Mouse (Mus musculus): ENCODE data around the gene Srl. TPM values are rescaled to one million over a fixed set of nuclear protein-coding genes. Genes with fewer than 3 reads are reported as not detected.

Srl gene
- total and polyA plus RNA-seq, 3 experiments: 14.6 to 15.3 TPM; not detected in 1

DNA sequence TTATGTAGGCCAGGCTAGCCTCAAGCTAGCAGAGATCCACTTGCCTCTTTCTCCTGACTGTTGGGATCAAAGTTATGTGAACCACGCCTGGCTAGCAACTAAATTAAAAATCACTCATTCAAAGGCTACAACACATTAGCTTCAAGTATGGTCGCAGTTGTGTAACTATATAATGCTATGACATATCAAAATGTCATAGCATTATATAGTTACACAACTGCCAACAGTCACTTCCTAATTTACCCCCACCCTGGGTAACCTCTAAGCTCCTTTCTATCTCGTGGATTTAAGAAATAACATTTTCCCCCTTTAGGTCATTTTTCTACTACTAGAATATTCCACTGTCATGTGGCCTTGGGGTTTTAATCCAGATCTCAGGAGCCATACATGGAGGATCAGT is 83.7 kb downstream of the Srl start:
- no peak overlapping the region for H3K9ac ChIP-seq (ENCODE audit: control insufficient read depth, low read depth, low read length, poor library complexity, severe bottlenecking)
- peaks cover 2% of the 10 kb centered on the region in 2 experiments; a peak in 3 of 4 replicates for H3K27me3 ChIP-seq (ENCODE audit: control insufficient read depth in 1 of 2, insufficient read depth in 2 of 2, low read length in 2 of 2)
- no peaks in the 10 kb centered on the region for H3K9me3 ChIP-seq (replicated peaks; ENCODE audit: insufficient read depth, low read length)
- no peak overlapping the region for H3K4me3 ChIP-seq (ENCODE audit: control insufficient read depth in 1 of 2, insufficient read depth in 1 of 2, low read depth in 2 of 2, low read length in 2 of 2)
- no peaks in the 10 kb centered on the region for H3K79me2 ChIP-seq (ENCODE audit: control insufficient read depth, insufficient read depth, low read length, poor library complexity)
- TF ChIP-seq CHD1 (IDR thresholded peaks at IDR 0.05; ENCODE audit: low read depth, low read length): no peak
- TF ChIP-seq MAX (IDR thresholded peaks at IDR 0.05; ENCODE audit: low read length): no peak
- TF ChIP-seq RCOR1 (IDR thresholded peaks at IDR 0.05; ENCODE audit: low read depth, low read length): no peak
- TF ChIP-seq MYC (IDR thresholded peaks at IDR 0.05; ENCODE audit: low read depth, low read length): no peak
- TF ChIP-seq MXI1 (IDR thresholded peaks at IDR 0.05; ENCODE audit: low read depth, low read length): no peak
- no peak for TF ChIP-seq HCFC1 (IDR thresholded peaks at IDR 0.05; ENCODE audit: low read depth, low read length)
- no peak for TF ChIP-seq ZMIZ1 (IDR thresholded peaks at IDR 0.05; ENCODE audit: low read depth, low read length)
- no peak for TF ChIP-seq MAFK (IDR thresholded peaks at IDR 0.05; ENCODE audit: borderline replicate concordance, low read depth, low read length)
- peaks cover 0 to 17% of the 10 kb centered on the region in 2 experiments; a peak in 1 of 4 replicates for H3K4me1 ChIP-seq (ENCODE audit: control insufficient read depth in 1 of 2, insufficient read depth in 2 of 2, low read length in 2 of 2)
- H3K36me3 ChIP-seq (ENCODE audit: control insufficient read depth in 1 of 2, insufficient read depth in 2 of 2, low read length in 2 of 2): peaks cover 0 to 8% of the 10 kb centered on the region in 2 experiments; a peak in 2 of 4 replicates
- H3K27ac ChIP-seq (ENCODE audit: control insufficient read depth, low read depth, low read length): no peak overlapping the region
- no peak for DNase-seq (ENCODE audit: low read depth, low spot score)

- TF ChIP-seq POLR2AphosphoS2 (IDR thresholded peaks at IDR 0.05; ENCODE audit: low read length) (no peak), TBP (IDR thresholded peaks at IDR 0.05; ENCODE audit: low read depth, low read length) (no peak), ZC3H11A (IDR thresholded peaks at IDR 0.05; ENCODE audit: low read depth, low read length) (no peak), ZMIZ1 (IDR thresholded peaks at IDR 0.05; ENCODE audit: low read depth, low read length) (no peak)
- Histone ChIP-seq H3K36me3 (ENCODE audit: control insufficient read depth in 1 of 2, insufficient read depth in 2 of 2, low read length in 2 of 2) (peaks cover 0 to 8% of the 10 kb centered on the region in 2 experiments; a peak in 2 of 4 replicates), H3K4me3 (ENCODE audit: control insufficient read depth in 1 of 2, insufficient read depth in 1 of 2, low read depth in 2 of 2, low read length in 2 of 2) (no peak overlapping the region), H3K9ac (ENCODE audit: control insufficient read depth, low read depth, low read length, poor library complexity, severe bottlenecking) (no peak overlapping the region), H3K9me3 (replicated peaks; ENCODE audit: insufficient read depth, low read length) (no peaks in the 10 kb centered on the region), H3K27me3 (ENCODE audit: control insufficient read depth in 1 of 2, insufficient read depth in 2 of 2, low read length in 2 of 2) (peaks cover 2 to 8% of the 10 kb centered on the region in 2 experiments; a peak in 3 of 4 replicates), H3K79me2 (ENCODE audit: control insufficient read depth, insufficient read depth, low read length, poor library complexity) (no peaks in the 10 kb centered on the region), H3K4me1 (ENCODE audit: control insufficient read depth in 1 of 2, insufficient read depth in 2 of 2, low read length in 2 of 2) (peaks cover 0 to 17% of the 10 kb centered on the region in 2 experiments; a peak in 1 of 4 replicates), H3K27ac (ENCODE audit: control insufficient read depth, low read depth, low read length) (no peak overlapping the region)
- no peak for DNase-seq (ENCODE audit: low read depth, low spot score)
Observed at GRCm38 (mm10) chr16:4456391-4456790, 85.2 kb downstream of the Srl start.

- Histone ChIP-seq H3K27ac (ENCODE audit: control insufficient read depth, low read depth, low read length) (no peak overlapping the region), H3K4me3 (ENCODE audit: control insufficient read depth in 1 of 2, insufficient read depth in 1 of 2, low read depth in 2 of 2, low read length in 2 of 2) (no peak overlapping the region), H3K9me3 (replicated peaks; ENCODE audit: insufficient read depth, low read length) (no peaks in the 10 kb centered on the region), H3K9ac (ENCODE audit: control insufficient read depth, low read depth, low read length, poor library complexity, severe bottlenecking) (no peak overlapping the region), H3K27me3 (ENCODE audit: control insufficient read depth in 1 of 2, insufficient read depth in 2 of 2, low read length in 2 of 2) (peaks cover 0 to 8% of the 10 kb centered on the region in 2 experiments; a peak in 3 of 4 replicates), H3K4me1 (ENCODE audit: control insufficient read depth in 1 of 2, insufficient read depth in 2 of 2, low read length in 2 of 2) (peaks cover 0 to 17% of the 10 kb centered on the region in 2 experiments; a peak in 1 of 4 replicates), H3K36me3 (ENCODE audit: control insufficient read depth in 1 of 2, insufficient read depth in 2 of 2, low read length in 2 of 2) (peaks cover 0 to 8% of the 10 kb centered on the region in 2 experiments; a peak in 2 of 4 replicates), H3K79me2 (ENCODE audit: control insufficient read depth, insufficient read depth, low read length, poor library complexity) (no peaks in the 10 kb centered on the region)
- DNase-seq (ENCODE audit: low read depth, low spot score): peak; percentile 59
- TF ChIP-seq MYB (IDR thresholded peaks at IDR 0.05; ENCODE audit: low read depth, low read length) (no peak), GATA1 (IDR thresholded peaks at IDR 0.05; ENCODE audit: low read depth, low read length) (peak; percentile 83), EP300 (IDR thresholded peaks at IDR 0.05; ENCODE audit: low read depth in 1 of 2, low read length in 2 of 2) (peak; percentile 49 to 52; a peak in 1 of 4 replicates), GABPA (IDR thresholded peaks at IDR 0.05; ENCODE audit: low read depth, low read length) (no peak), ELF1 (IDR thresholded peaks at IDR 0.05; ENCODE audit: low read depth, low read length) (no peak), MXI1 (IDR thresholded peaks at IDR 0.05; ENCODE audit: low read depth, low read length) (no peak), NRF1 (IDR thresholded peaks at IDR 0.05; ENCODE audit: insufficient read depth, low read depth, low read length, poor library complexity, severe bottlenecking) (no peak), MAZ (IDR thresholded peaks at IDR 0.05; ENCODE audit: low read depth, low read length) (no peak), RCOR1 (IDR thresholded peaks at IDR 0.05; ENCODE audit: low read depth, low read length) (peak; percentile 83; the same call in 1 of the 2 replicates), POLR2AphosphoS2 (IDR thresholded peaks at IDR 0.05; ENCODE audit: low read length) (no peak), POLR2AphosphoS5 (IDR thresholded peaks at IDR 0.05; ENCODE audit: borderline replicate concordance, low read depth, low read length) (no peak), CTCF (IDR thresholded peaks at IDR 0.05 in 2 of 3, conservative IDR thresholded peaks at IDR 0.05 in 1 of 3; ENCODE audit: control insufficient read depth in 1 of 3, insufficient read depth in 1 of 3, low read depth in 2 of 3, low read length in 3 of 3, poor library complexity in 1 of 3, severe bottlenecking in 1 of 3) (no peak), UBTF (IDR thresholded peaks at IDR 0.05; ENCODE audit: borderline replicate concordance, insufficient read depth, low read depth, low read length) (no peak), ETS1 (IDR thresholded peaks at IDR 0.05; ENCODE audit: low read depth, low read length) (peak; percentile 75), JUND (IDR thresholded peaks at IDR 0.05; ENCODE audit: low read depth, low read length) (no peak), HCFC1 (IDR thresholded peaks at IDR 0.05; ENCODE audit: low read depth, low read length) (no peak), TAL1 (IDR thresholded peaks at IDR 0.05; ENCODE audit: low read length) (peak; percentile 50), RAD21 (IDR thresholded peaks at IDR 0.05; ENCODE audit: low read depth, low read length) (no peak)
Observed at GRCm38 (mm10) chr16:4455693-4456092, 85.9 kb downstream of the Srl start.

Measured in MEL (cell line).